Mouse (Mus musculus): ENCODE measurements at regions not wholly inside any gene's neighbourhood (a gene's known extent, or its start where the extent isn't known, plus 50 kb on each side); places are given as distances from the start of the nearest gene placed in this dataset.

DNA sequence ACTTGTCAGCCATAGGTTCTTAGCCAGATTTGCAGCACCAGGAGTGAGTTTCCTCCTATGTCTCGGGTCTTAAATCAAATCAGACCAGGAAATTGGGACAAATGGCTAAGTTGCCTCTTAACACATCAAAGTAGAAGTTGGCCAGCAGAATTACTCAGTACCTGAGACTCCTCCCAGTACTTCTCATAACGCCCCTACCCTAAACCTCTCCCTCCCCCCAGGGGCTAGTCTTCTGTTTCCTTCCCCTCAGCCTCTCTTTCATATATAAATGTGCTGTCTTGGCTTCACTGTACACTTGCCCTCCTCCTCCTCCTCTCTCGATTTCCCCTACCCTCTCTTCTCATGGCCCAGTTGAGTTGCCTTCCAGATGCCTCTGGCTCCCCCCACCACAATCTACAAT is 79.9 kb upstream of the Sox13 start:
- TF ChIP-seq CTCF (IDR thresholded peaks at IDR 0.05; ENCODE audit: extremely low read depth, insufficient read length, insufficient replicate concordance, low read depth, low read length) (no peak), POLR2A (IDR thresholded peaks at IDR 0.05; ENCODE audit: low read depth, low read length) (no peak)
